Mouse (Mus musculus): Measurements from ENCODE around the gene Gm49325.

Gm49325 gene

DNA sequence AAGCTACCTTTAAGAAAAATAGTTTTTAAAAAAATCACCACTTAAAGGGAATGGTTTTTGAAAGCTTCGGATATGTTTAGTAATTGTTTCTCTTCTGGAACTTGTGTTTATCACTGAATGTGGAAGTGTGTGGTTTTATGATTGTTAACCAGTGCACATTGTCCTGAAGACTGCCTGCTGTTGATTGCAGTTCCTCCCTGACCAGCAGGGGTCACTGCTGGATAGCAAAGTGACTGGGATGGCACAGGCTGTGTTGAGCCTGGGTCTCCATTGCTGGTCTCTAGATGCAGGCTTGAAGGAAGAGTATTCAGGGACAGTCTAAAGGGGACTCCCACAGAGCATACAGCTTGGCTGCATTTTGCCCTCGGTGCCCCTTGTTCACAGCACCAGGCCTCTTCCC, 21.5 kb downstream of the Gm49325 start:
- DNase-seq: peak; percentile 83

- DNase-seq: no peak
Observed at GRCm38 (mm10) chr10:77629163-77629562, 23.2 kb downstream of the Gm49325 start.

DNA sequence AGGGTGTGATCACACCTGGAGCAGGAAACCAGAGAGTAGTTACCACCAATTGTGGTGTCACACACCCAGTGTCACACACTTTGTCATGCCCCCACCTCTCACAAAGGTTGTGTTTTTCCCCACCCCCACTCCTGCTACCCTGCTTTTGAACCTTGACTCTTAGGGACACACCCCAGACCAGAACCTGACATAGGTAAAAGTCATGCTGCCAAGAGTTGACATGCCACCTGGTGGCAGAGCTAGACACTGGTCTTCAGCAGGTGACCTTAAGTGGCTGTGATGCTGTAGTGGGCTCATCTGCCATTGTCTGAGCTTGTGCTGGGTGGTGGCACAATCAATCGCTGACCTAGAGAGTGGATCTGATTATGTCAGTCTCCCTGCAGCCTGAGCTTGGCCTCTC, 24.0 kb downstream of the Gm49325 start:
- no peak for DNase-seq

- DNase-seq: no peak
Observed at GRCm38 (mm10) chr10:77634016-77634415, 28.0 kb downstream of the Gm49325 start.

DNA sequence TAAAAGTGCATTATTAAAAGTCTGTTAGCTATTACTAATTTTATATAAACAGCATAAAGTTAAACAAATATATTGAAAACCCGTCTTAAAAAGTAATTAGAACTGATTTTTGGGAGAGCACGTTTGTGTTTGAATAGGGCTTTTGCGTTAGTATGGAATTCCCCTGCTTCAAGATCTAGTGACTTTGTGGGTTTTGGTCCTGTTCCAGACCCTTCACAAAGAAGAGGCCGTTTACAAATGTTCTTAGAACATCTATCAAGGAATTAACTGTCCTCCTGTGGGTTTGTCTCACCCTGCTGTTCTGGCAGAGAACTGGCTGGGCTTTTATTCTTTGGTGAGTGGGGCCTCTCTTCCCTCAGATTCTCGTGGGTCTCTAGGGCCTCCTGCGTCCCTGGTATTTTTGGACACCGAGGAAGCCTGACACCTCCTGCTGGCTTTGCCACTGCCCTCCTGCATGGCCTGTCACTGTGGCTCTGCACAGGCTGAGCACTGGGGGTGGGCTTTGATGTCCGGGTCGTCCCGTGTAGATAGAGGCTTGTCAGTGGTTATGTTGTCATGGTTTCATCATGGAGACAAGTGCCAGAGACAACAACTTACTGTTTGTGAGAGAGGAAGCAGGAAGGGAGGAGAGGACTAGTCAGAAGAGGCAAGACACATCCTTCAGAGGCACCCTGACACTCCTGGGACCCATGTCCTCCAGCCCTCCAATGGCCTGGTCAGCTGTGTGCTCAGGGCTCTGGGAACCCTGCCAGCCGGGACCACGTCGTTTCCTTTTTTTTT, 28.6 kb downstream of the Gm49325 start:
- no peak for DNase-seq

GRCm38 (mm10) chr10:77636234-77636922, 30.4 kb downstream of the Gm49325 start:
- DNase-seq: no peak

DNA sequence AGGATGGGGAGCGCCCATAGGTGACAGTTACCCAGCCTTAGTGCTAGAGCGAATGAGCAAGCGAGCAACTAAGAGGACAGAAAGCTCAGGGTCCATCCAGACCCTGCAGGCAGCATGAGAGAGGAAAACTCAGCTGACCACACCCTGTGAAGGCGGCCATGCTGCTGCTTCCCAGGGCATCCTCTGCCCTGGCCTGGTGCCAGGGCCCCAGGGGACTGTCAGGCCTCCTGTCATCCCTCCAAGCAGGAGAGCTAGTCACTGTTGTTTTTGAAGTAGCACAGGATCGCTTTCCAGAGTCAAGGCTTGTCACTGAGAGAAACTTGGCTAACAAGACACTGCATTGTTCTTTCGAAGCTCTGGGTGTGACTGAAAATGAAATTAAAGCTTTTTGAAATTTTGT, 33.0 kb downstream of the Gm49325 start:
- no peak for DNase-seq

DNA sequence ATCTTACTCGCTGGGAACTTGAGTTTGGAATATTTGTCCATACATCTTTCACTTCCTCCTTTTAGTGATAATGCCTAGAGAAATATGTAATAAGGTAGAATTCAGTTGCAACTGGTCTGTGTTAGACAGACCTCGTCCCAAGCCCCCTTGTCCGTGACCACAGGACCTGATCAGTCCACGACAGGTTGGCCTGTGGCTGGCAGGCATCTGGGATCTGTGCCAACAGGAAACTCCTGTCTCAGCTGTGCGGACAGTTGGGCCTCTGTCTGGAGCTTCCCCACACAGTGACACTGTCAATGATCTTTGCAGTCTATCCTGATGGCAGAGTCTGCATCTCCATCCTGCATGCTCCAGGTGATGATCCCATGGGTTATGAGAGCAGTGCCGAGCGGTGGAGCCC, 37.2 kb downstream of the Gm49325 start:
- no peak for DNase-seq

DNA sequence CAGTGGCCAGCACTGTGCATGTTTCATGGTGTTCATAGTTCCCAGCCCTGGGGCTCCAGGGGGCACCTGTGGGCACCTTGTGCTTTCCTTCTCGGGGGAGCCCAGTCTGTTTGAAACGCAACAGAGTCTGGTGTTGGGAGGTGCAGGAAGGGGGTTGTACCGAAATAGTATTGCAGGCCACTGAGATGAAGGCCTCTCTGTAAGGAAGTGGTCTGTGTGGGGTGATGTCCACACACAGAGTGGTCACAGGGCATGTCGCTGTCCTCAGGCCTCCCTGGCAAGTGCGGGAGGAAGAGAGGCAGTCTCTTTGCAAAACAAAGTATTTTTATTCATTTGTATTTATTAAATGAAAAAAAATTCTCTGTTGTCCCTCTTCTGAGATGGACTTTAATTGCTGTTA, 39.6 kb downstream of the Gm49325 start:
- no peak for DNase-seq

DNA sequence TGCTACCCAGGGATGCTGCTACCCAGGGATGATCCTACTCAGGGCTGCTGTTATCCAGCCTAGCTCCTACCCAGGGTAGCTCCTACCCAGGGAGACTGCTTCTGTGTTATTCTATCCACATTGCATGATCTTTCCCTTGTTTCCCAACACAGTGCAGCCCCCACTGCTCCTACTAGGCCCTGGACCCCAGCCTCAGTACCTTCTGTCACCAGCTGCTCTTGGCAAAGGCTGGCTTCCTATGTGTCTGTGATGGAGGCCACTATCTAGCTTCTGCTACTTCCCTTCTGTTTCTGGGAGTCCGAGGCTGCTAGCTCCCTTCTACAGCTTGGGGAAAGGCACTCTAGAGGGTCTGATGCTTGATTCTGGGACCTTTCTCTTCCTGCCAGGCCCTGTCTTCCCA, 41.5 kb downstream of the Gm49325 start:
- no peak for DNase-seq

DNA sequence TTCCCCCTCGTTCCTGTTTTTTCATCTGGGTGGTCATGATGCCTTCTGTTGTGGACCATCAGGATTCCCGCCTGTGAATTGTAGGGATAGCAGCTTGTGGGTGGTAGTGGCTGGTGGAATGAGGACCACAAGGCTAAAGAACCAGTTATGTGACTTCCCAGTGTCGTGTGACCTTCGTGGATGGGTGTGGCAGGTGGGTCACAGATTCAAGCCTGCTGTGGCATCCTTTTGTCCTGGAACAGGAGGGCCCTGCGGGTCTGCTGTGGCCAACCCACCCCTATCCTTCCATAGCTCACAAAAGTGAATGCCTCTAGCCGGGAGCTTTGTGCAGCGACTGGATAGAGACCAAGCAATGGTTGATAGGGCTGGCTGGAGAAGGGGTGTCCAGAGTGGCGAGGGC, 41.9 kb downstream of the Gm49325 start:
- no peak for DNase-seq

GRCm38 (mm10) chr10:77652046-77652445, 46.0 kb downstream of the Gm49325 start:
- no peak for DNase-seq

GRCm38 (mm10) chr10:77658286-77658994, 52.4 kb downstream of the Gm49325 start:
- no peak for DNase-seq

DNA sequence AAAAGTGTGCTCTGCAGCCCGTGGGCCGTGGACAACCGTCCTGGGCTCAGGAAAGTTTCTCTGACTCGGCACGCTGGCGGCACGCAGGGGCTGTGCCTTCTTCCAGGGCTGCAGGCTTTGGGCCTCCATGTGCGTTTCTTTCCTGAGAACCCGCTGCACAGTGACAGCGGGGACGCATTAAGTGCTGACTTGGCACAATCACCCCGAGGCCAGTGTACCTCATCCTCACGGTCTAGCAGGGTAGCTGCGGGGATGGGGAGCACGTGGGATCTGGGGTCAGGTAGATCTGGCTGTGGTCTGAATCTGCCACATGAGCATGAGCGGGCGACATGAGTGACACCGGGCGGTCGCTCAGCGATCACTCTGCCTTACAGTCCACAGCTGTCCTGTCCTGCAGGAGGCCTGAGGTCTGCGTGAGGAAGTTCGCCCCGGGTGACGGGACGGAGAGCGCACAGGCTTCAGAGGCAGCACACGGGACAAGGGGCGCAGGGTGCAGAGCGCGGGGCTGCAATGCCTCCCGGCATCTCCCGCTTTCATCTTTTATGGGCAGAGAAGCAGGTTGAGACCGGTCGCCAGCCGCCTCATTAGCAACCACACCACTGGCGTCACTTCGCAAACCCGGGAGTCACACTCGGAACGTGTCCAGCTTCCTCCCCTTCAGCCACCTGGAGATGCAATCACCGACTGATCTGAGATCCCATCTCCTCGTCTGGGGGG, 58.1 kb downstream of the Gm49325 start:
- DNase-seq: peak; percentile 16

- DNase-seq: no peak
Observed at GRCm38 (mm10) chr10:77666342-77666741, 60.3 kb downstream of the Gm49325 start.

GRCm38 (mm10) chr10:77667402-77667801, 61.4 kb downstream of the Gm49325 start:
- DNase-seq: no peak

GRCm38 (mm10) chr10:77670710-77671109, 64.7 kb downstream of the Gm49325 start:
- no peak for DNase-seq

DNA sequence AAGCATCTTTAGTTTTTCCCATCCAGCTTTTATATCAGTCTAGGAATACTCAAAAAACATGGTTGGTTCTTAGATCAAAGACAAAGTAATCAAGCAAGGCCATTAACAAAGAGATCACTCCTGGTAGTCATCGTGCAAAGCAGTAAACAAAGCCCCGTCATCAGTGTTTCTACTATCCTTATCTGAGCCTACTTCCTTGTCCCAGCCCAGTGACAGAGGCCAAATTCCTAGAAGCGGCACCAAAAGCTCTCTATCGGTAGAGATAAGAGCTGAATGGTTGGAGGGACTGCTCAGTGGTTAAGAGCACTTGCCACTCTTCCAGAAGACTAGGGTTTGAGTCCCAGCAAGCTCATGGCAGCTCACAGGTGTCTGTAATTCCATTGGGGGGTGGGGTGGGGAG, 65.5 kb downstream of the Gm49325 start:
- DNase-seq: no peak

DNA sequence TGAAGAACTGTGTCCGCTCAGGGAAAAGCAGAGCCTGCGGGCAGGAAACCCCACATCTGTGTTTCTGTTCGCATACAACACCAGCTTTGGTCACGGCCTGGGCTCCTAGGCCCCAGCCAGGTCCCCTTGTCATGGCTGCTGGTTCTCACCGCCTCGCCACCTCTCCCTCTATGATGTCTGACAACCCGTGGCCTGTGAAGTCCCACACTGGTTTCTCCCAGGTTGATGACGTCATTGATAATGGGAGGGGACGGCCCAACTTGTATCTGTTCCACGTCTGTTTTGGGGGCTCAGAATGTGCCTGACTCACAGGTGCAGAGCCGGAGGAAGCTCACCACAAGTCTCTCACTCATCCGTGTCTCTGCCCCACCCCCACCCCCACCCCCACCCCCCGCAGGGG, 67.8 kb downstream of the Gm49325 start:
- no peak for DNase-seq

GRCm38 (mm10) chr10:77677562-77677961, 71.6 kb downstream of the Gm49325 start:
- DNase-seq: peak; percentile 59

GRCm38 (mm10) chr10:77682994-77683393, 77.0 kb downstream of the Gm49325 start:
- no peak for DNase-seq

DNA sequence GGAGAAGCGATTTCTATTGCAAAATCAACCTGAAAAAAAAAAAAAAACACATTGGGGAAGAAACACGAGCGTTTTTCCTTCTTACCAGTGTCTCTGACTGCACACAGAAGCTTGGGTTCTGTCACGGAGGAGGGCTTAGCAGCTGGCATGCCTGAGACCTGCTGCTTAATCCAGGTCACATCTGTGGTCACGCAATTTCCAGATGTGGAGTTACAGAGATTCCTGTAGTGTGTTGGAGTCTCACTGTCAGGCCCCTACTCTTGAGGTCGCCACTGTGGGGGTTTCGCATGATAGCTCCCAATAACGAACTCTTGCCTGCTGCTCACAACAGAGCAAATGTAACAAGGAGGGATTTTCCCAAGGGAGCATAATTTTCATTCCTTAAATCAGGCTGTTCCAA, 78.2 kb downstream of the Gm49325 start:
- peak; percentile 54 for DNase-seq

Data from embryo, embryonic 11 days (tissue).